Mouse (Mus musculus): ENCODE measurements at regions not wholly inside any gene's neighbourhood (a gene's known extent, or its start where the extent isn't known, plus 50 kb on each side); places are given as distances from the start of the nearest gene placed in this dataset.

DNA sequence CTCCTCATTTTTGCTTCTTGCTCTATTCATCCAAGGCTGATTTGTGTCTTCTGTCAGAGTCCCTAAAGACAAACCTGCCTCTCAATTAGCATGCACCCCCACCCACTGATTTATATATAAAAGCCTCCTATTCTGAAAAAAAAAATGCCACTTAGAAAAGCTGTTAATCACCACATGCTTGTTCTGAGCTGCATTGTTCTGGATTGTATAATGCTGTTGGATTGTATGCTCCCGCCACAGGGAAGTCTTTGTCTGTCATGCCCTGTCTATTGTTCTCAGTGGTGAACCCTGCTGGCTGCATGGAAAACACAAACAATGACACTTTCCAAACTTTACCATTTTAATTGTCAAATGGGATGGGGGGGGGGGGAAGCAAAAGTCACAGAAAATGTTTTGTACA is 831.9 kb upstream of the Tenm2 start:
- in situ Hi-C loops (cut with MboI; ENCODE audit: low sequenced_read_pairs in 2 of 2, unreplicated experiment in 2 of 2): no loop called here
- Histone ChIP-seq H3K36me3 (ENCODE audit: control insufficient read depth, insufficient read depth, low read length, poor library complexity, severe bottlenecking) (no peaks in the 10 kb centered on the region), H3K4me1 (ENCODE audit: control insufficient read depth in 2 of 2, insufficient read depth in 2 of 2, low read length in 2 of 2, poor library complexity in 1 of 2) (no peaks in the 10 kb centered on the region), H3K9ac (ENCODE audit: insufficient read depth, low read depth, low read length, poor library complexity, severe bottlenecking) (no peak overlapping the region), H3K27ac (ENCODE audit: insufficient read depth, low read depth, low read length, poor library complexity, severe bottlenecking) (no peak overlapping the region), H3K4me3 (ENCODE audit: insufficient read depth in 1 of 2, low read depth in 1 of 2, low read length in 2 of 2, poor library complexity in 1 of 2, severe bottlenecking in 1 of 2) (no peak overlapping the region), H3K9me3 (ENCODE audit: control insufficient read depth, insufficient read depth, low read depth, low read length) (no peaks in the 10 kb centered on the region)
- DNase-seq (ENCODE audit: low read depth, low spot score): no peak
- TF ChIP-seq ZNF384 (IDR thresholded peaks at IDR 0.05; ENCODE audit: low read depth, low read length) (no peak), HCFC1 (IDR thresholded peaks at IDR 0.05; ENCODE audit: borderline replicate concordance, insufficient read depth, low read length) (no peak), MAFK (IDR thresholded peaks at IDR 0.05; ENCODE audit: insufficient read depth, low read depth, low read length) (no peak), ZC3H11A (IDR thresholded peaks at IDR 0.05; ENCODE audit: borderline replicate concordance, low read depth, low read length) (no peak), CHD2 (IDR thresholded peaks at IDR 0.05; ENCODE audit: low read depth, low read length) (no peak)

DNA sequence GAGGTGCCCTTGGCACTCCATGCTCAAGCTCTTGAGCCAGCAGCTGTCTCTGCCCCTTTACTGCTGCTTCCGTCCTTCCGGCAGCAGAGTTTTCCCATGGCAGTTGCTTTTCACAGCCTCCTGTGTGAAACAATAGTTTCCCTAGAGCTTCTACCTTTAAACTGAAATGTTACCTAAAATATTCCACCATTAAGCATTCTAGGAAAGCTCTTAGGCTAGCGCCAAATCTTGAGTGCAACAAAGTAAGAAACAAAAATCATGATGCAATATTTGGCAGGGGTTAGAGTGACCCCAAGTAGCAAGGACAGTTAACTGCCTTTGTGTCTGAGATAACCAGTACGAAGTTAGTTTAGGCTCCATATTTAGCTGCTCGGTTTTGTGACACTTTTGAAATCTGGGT is 830.3 kb upstream of the Tenm2 start:
- TF ChIP-seq ZC3H11A (IDR thresholded peaks at IDR 0.05; ENCODE audit: borderline replicate concordance, low read depth, low read length) (no peak), HCFC1 (IDR thresholded peaks at IDR 0.05; ENCODE audit: borderline replicate concordance, insufficient read depth, low read length) (no peak), MAFK (IDR thresholded peaks at IDR 0.05; ENCODE audit: insufficient read depth, low read depth, low read length) (no peak), ZNF384 (IDR thresholded peaks at IDR 0.05; ENCODE audit: low read depth, low read length) (no peak), CHD2 (IDR thresholded peaks at IDR 0.05; ENCODE audit: low read depth, low read length) (no peak)
- Histone ChIP-seq H3K4me3 (ENCODE audit: insufficient read depth in 1 of 2, low read depth in 1 of 2, low read length in 2 of 2, poor library complexity in 1 of 2, severe bottlenecking in 1 of 2) (no peak overlapping the region), H3K9me3 (ENCODE audit: control insufficient read depth, insufficient read depth, low read depth, low read length) (no peaks in the 10 kb centered on the region), H3K36me3 (ENCODE audit: control insufficient read depth, insufficient read depth, low read length, poor library complexity, severe bottlenecking) (no peaks in the 10 kb centered on the region), H3K9ac (ENCODE audit: insufficient read depth, low read depth, low read length, poor library complexity, severe bottlenecking) (no peak overlapping the region), H3K27ac (ENCODE audit: insufficient read depth, low read depth, low read length, poor library complexity, severe bottlenecking) (no peak overlapping the region), H3K4me1 (ENCODE audit: control insufficient read depth in 2 of 2, insufficient read depth in 2 of 2, low read length in 2 of 2, poor library complexity in 1 of 2) (no peaks in the 10 kb centered on the region)
- in situ Hi-C loops (cut with MboI; ENCODE audit: low sequenced_read_pairs in 2 of 2, unreplicated experiment in 2 of 2): no loop called here
- DNase-seq (ENCODE audit: low read depth, low spot score): no peak

DNA sequence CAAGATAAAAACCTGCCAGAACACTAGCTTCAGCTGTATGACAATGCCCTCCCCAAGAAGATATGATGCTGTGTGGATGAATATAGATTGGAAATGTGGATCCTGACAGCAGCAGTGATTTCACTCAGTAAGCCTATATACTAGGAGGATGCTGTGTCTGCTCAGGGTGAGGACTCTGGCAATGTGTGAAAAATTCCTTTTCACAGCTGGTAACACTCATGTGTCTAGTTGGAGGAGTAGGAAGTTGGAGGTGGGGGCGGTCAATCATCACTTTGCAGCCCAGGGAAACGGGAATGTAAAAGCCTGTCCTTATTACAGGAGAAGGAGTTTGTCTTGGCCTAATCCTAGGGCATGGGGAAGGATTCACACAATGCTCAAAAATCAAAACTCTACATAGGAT is 824.3 kb upstream of the Tenm2 start:
- TF ChIP-seq MAFK (IDR thresholded peaks at IDR 0.05; ENCODE audit: insufficient read depth, low read depth, low read length) (no peak), ZC3H11A (IDR thresholded peaks at IDR 0.05; ENCODE audit: borderline replicate concordance, low read depth, low read length) (no peak), CHD2 (IDR thresholded peaks at IDR 0.05; ENCODE audit: low read depth, low read length) (no peak), HCFC1 (IDR thresholded peaks at IDR 0.05; ENCODE audit: borderline replicate concordance, insufficient read depth, low read length) (no peak), ZNF384 (IDR thresholded peaks at IDR 0.05; ENCODE audit: low read depth, low read length) (no peak)
- in situ Hi-C loops (cut with MboI; ENCODE audit: low sequenced_read_pairs in 2 of 2, unreplicated experiment in 2 of 2): no loop called here
- Histone ChIP-seq H3K36me3 (ENCODE audit: control insufficient read depth, insufficient read depth, low read length, poor library complexity, severe bottlenecking) (no peaks in the 10 kb centered on the region), H3K27ac (ENCODE audit: insufficient read depth, low read depth, low read length, poor library complexity, severe bottlenecking) (no peak overlapping the region), H3K9me3 (ENCODE audit: control insufficient read depth, insufficient read depth, low read depth, low read length) (no peaks in the 10 kb centered on the region), H3K9ac (ENCODE audit: insufficient read depth, low read depth, low read length, poor library complexity, severe bottlenecking) (no peak overlapping the region), H3K4me1 (ENCODE audit: control insufficient read depth in 2 of 2, insufficient read depth in 2 of 2, low read length in 2 of 2, poor library complexity in 1 of 2) (no peaks in the 10 kb centered on the region), H3K4me3 (ENCODE audit: insufficient read depth in 1 of 2, low read depth in 1 of 2, low read length in 2 of 2, poor library complexity in 1 of 2, severe bottlenecking in 1 of 2) (no peak overlapping the region)
- DNase-seq (ENCODE audit: low read depth, low spot score): no peak

DNA sequence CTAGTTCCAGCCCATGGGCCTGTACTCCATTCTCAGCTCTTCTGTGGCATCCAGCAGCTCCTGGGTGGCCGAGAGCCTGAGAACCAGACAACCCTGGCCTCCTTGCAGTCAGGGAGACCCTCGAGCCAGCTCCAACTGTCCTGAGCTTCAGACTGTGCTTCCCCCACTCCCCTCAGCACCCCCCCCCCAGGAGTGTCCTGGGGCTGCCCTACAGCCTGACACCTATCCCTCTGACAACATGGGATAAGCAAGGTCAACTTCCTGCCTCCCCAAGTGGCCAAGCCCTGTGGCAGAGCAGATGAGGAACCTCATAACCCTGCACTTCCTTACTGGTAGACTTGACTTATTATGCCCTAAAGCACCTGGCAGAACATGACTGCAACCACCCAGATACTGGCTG is 823.1 kb upstream of the Tenm2 start:
- no peak for TF ChIP-seq ZNF384 (IDR thresholded peaks at IDR 0.05; ENCODE audit: low read depth, low read length)
- no peak for TF ChIP-seq HCFC1 (IDR thresholded peaks at IDR 0.05; ENCODE audit: borderline replicate concordance, insufficient read depth, low read length)
- TF ChIP-seq CHD2 (IDR thresholded peaks at IDR 0.05; ENCODE audit: low read depth, low read length): no peak
- no peak for TF ChIP-seq MAFK (IDR thresholded peaks at IDR 0.05; ENCODE audit: insufficient read depth, low read depth, low read length)
- no peak for TF ChIP-seq ZC3H11A (IDR thresholded peaks at IDR 0.05; ENCODE audit: borderline replicate concordance, low read depth, low read length)
- H3K27ac ChIP-seq (ENCODE audit: insufficient read depth, low read depth, low read length, poor library complexity, severe bottlenecking): no peak overlapping the region
- no peaks in the 10 kb centered on the region for H3K36me3 ChIP-seq (ENCODE audit: control insufficient read depth, insufficient read depth, low read length, poor library complexity, severe bottlenecking)
- no peak overlapping the region for H3K4me3 ChIP-seq (ENCODE audit: insufficient read depth in 1 of 2, low read depth in 1 of 2, low read length in 2 of 2, poor library complexity in 1 of 2, severe bottlenecking in 1 of 2)
- H3K4me1 ChIP-seq (ENCODE audit: control insufficient read depth in 2 of 2, insufficient read depth in 2 of 2, low read length in 2 of 2, poor library complexity in 1 of 2): no peaks in the 10 kb centered on the region
- in situ Hi-C loops (cut with MboI; ENCODE audit: low sequenced_read_pairs in 2 of 2, unreplicated experiment in 2 of 2): no loop called here
- no peak overlapping the region for H3K9ac ChIP-seq (ENCODE audit: insufficient read depth, low read depth, low read length, poor library complexity, severe bottlenecking)
- no peak for DNase-seq (ENCODE audit: low read depth, low spot score)
- no peaks in the 10 kb centered on the region for H3K9me3 ChIP-seq (ENCODE audit: control insufficient read depth, insufficient read depth, low read depth, low read length)

DNA sequence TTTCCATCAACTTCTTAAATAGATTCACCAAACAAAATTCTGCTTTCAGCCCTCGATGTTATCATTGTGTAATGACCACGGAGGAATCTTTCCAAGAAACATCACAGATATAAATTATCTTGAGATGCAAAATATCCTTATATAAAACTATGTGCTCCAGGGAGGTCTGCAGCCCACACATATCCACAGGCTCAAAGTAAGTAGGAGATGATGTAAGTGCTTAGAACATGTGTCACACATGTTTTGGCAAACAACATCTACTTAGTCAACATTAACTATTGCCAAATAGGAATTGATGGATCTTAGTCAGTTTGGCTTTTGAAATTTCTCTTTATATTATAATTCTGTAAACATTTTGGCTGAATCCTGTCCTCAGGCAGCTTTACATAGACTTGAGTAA is 800.8 kb upstream of the Tenm2 start:
- in situ Hi-C loops (cut with MboI; ENCODE audit: low sequenced_read_pairs in 2 of 2, unreplicated experiment in 2 of 2): no loop called here

More for the DNA sequence above, 800.8 kb upstream of the Tenm2 start:
- H3K4me3 ChIP-seq (ENCODE audit: insufficient read depth in 1 of 2, low read depth in 1 of 2, low read length in 2 of 2, poor library complexity in 1 of 2, severe bottlenecking in 1 of 2): no peak overlapping the region
- no peak overlapping the region for H3K9ac ChIP-seq (ENCODE audit: insufficient read depth, low read depth, low read length, poor library complexity, severe bottlenecking)
- H3K36me3 ChIP-seq (ENCODE audit: control insufficient read depth, insufficient read depth, low read length, poor library complexity, severe bottlenecking): no peaks in the 10 kb centered on the region
- H3K27ac ChIP-seq (ENCODE audit: insufficient read depth, low read depth, low read length, poor library complexity, severe bottlenecking): no peak overlapping the region
- no peak for DNase-seq (ENCODE audit: low read depth, low spot score)
- no peaks in the 10 kb centered on the region for H3K9me3 ChIP-seq (ENCODE audit: control insufficient read depth, insufficient read depth, low read depth, low read length)
- TF ChIP-seq HCFC1 (IDR thresholded peaks at IDR 0.05; ENCODE audit: borderline replicate concordance, insufficient read depth, low read length) (no peak), ZC3H11A (IDR thresholded peaks at IDR 0.05; ENCODE audit: borderline replicate concordance, low read depth, low read length) (no peak), ZNF384 (IDR thresholded peaks at IDR 0.05; ENCODE audit: low read depth, low read length) (no peak)
- no peaks in the 10 kb centered on the region for H3K4me1 ChIP-seq (ENCODE audit: control insufficient read depth in 2 of 2, insufficient read depth in 2 of 2, low read length in 2 of 2, poor library complexity in 1 of 2)

Data from ES-E14 (cell line).